Mouse (Mus musculus) neural tube, embryonic 14.5 days (tissue): ENCODE results near the gene Zfp986. TPM values are rescaled to one million over a fixed set of nuclear protein-coding genes. Genes with fewer than 3 reads are reported as not detected.
A peak's percentile ranks its signal among the peaks of the same experiment; 100 is the strongest.
"Not testable (repeated sequence)": the region's sequence is repeated elsewhere in the genome, so short reads cannot be mapped to it uniquely, and the experiment has no call there.

Experiments
- ATAC-seq: fragments of 200-750 bp; cut with Nextera tagmentation; 2 replicates; pipeline ENCODE4 v1.8.0; 2017; ENCODE audit warnings: low read depth, mild to moderate bottlenecking, moderate TSS enrichment, moderate library complexity
- H3K27ac ChIP-seq: fragments of 300-500 bp; sonication (generic); 2 replicates; pipeline ENCODE4 v1.5.1; 2014; ENCODE audit warnings: low read depth, mild to moderate bottlenecking, control low read depth, low read length, moderate library complexity, mixed read lengths
- H3K27me3 ChIP-seq: fragments of 300-500 bp; sonication (generic); 2 replicates; pipeline ENCODE4 v1.6.1; 2014; ENCODE audit warnings: low read length; ENCODE audit not compliant: control insufficient read depth, insufficient read depth
- H3K36me3 ChIP-seq: fragments of 300-500 bp; sonication (generic); 2 replicates; pipeline ENCODE4 v1.6.1; 2014; ENCODE audit warnings: low read length, mixed read lengths; ENCODE audit not compliant: control insufficient read depth, insufficient read depth
- H3K4me1 ChIP-seq: fragments of 300-500 bp; sonication (generic); 2 replicates; pipeline ENCODE4 v1.6.1; 2014; ENCODE audit warnings: low read length; ENCODE audit not compliant: control insufficient read depth, insufficient read depth
- H3K4me2 ChIP-seq: fragments of 300-500 bp; sonication (generic); 2 replicates; pipeline ENCODE4 v1.6.1; 2014; ENCODE audit warnings: mild to moderate bottlenecking, low read depth, low read length, control low read depth
- H3K4me3 ChIP-seq: fragments of 300-500 bp; sonication (generic); 2 replicates; pipeline ENCODE4 v1.5.1; 2014; ENCODE audit warnings: low read depth, low read length, control low read depth, mixed read lengths
- H3K9ac ChIP-seq: fragments of 300-500 bp; sonication (generic); replicated peaks from 2 replicates; pipeline ENCODE4 v1.6.1; 2014; ENCODE audit warnings: low read depth, mild to moderate bottlenecking, control low read depth, low read length, mixed read lengths
- H3K9me3 ChIP-seq: fragments of 300-500 bp; sonication (generic); 2 replicates; pipeline ENCODE4 v1.6.1; 2016; ENCODE audit warnings: low read length; ENCODE audit not compliant: control insufficient read depth
- WGBS: fragments of 180-500 bp; shearing (Covaris S2); extraction: QIAGEN DNeasy Blood & Tissue Kit; methylation state at CpG from one replicate; pipeline ENCODE4 v1.1.7; 2014; 5-methylcytosine and 5-hydroxymethylcytosine counted together
- polyA plus RNA-seq: library from polyadenylated mRNA; unstranded; fragments of >200 nt; fragmentation: Nextera tagmentation; extraction: Ambion mirVana; gene quantifications from 2 replicates; pipeline ENCODE4 v1.2.1, GENCODE M21; 2014

Gene Zfp986
- polyA plus RNA-seq = not detected in 2 replicates

DNA sequence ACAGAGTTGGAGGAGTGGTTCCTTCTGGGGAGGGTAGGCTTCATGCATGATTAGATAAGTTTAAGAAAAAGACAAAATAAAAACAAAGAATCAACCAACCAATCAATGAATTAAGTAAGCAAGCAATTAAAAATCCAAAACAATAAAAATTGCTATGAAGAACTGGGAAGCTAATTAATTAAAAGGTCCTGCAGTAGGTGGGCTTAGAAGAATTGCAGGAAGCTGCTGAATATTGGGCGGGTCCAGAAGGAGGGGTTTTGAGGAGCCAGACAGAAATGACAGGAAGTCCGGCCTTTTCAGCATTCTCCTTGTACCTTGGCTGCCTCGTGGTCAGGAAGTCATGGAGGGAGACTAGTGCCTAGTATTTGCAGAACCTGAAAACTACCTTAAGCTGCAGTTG, at the start of gene Zfp986:
Gene Zfp986, plus strand, starts transcription at position 301 of the 400 bp plus-strand sequence.
- ATAC-seq, H3K9ac ChIP-seq, H3K4me1 ChIP-seq, H3K36me3 ChIP-seq, H3K4me3 ChIP-seq, H3K27me3 ChIP-seq, H3K9me3 ChIP-seq, H3K4me2 ChIP-seq, H3K27ac ChIP-seq: not testable (repeated sequence)
- WGBS = 81% methylated on average over 3 of the region's 3 CpGs

DNA sequence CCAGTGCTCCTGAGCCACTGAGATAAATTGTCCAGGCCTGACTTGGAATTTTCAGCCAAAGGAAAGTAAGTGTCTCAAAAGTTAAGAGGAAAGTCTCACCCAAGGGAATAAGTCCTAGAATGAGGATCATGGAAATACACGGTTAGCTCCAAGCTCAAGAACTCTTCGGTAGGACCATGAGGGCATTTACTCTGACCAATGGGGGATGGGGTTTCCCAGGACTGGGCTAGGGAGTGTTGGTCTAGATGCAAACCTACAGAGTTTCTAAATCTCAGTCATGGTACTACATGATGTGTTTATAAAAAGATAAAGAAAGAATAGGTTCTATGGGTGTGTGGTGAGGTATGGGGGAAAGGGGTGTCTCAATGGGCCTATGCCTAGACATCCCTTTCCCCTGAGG, 48.6 kb upstream of the Zfp986 start:
- H3K4me1 ChIP-seq, ATAC-seq: not testable (repeated sequence)
- WGBS = no CpG with 5 or more reads among the region's 2 CpGs

DNA sequence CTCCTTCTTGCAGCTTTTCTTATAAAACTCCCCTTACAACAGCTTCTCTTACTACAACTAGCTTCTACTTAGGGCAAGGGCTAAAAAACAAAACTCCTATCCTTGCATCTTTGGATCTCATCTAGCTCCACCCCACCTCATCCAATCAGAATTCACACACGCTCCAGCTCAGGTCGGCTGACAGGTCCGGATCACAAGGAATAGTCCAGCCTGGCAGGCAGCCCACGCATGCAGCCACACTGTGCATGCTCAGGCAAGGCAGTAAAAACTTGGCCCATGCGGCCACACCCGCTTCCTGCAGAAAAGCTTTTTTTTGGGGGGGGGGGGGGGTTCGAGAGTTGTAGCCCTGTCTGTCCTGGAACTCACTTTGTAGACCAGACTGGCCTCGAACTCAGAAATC, 43.0 kb upstream of the Zfp986 start:
- 85% methylated on average over 3 of the region's 8 CpGs for WGBS
- not testable (repeated sequence) for H3K9me3 ChIP-seq, H3K4me3 ChIP-seq, H3K27ac ChIP-seq, H3K4me1 ChIP-seq, H3K4me2 ChIP-seq, H3K27me3 ChIP-seq, ATAC-seq, H3K9ac ChIP-seq, H3K36me3 ChIP-seq

More for the DNA sequence above, 48.6 kb upstream of the Zfp986 start:
- H3K36me3 ChIP-seq, H3K4me2 ChIP-seq, H3K9me3 ChIP-seq, H3K27ac ChIP-seq, H3K4me3 ChIP-seq, H3K9ac ChIP-seq, H3K27me3 ChIP-seq: not testable (repeated sequence)

DNA sequence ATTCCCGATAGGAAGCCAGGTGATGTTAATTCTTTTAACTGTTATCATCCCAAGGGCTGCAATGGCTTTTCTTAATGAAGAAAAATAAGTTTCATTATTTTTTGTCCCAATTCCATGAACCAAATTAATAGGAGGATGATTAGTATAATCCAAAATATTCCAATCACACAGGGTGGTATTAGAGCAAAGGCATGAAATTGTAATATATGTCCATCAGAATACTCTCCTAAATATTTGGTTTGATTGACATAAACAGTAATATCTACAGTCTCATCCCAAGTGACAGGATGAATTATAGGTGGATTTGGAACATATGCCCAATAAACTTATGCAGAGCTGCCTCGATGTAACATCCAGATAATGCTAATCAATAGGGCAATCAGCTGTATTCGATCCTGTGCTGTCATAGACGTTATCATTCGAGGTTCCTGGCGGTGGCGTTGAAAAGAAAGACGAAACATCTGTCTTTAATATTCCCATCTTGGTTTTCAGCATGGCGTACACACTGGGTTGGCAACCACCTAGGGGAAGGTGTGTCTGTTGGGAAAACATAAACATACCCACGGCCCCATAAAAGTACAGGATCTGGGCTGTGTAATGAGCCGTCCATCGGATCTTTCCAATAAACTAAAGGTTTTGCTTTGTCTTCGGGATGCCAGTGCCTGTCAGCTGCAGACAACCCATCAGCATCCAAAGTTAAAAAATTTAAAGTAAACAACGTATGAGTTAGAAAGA, 37.1 kb upstream of the Zfp986 start:
- 96% methylated on average over 1 of the region's 14 CpGs for WGBS

GRCm38 (mm10) chr4:145836300-145836862, 32.2 kb upstream of the Zfp986 start:
- ATAC-seq = peak; percentile 34; the same call in 1 of the 2 replicates
- H3K27me3 ChIP-seq, H3K36me3 ChIP-seq, H3K4me1 ChIP-seq, H3K4me3 ChIP-seq, H3K9ac ChIP-seq, H3K4me2 ChIP-seq, H3K9me3 ChIP-seq, H3K27ac ChIP-seq: not testable (repeated sequence)
- 82% methylated on average over 8 of the region's 18 CpGs for WGBS

More for the DNA sequence above, 37.1 kb upstream of the Zfp986 start:
- not testable (repeated sequence) for H3K27ac ChIP-seq, H3K9me3 ChIP-seq, H3K4me1 ChIP-seq, H3K4me3 ChIP-seq, H3K27me3 ChIP-seq, H3K36me3 ChIP-seq, H3K9ac ChIP-seq, H3K4me2 ChIP-seq
- peak; percentile 49; the same call in 1 of the 2 replicates for ATAC-seq

GRCm38 (mm10) chr4:145836863-145837440, 31.6 kb upstream of the Zfp986 start:
- not testable (repeated sequence) for H3K4me1 ChIP-seq, H3K27ac ChIP-seq, H3K4me2 ChIP-seq, H3K36me3 ChIP-seq, H3K4me3 ChIP-seq, H3K9ac ChIP-seq, H3K9me3 ChIP-seq, H3K27me3 ChIP-seq
- ATAC-seq = peak; percentile 79
- WGBS = 65% methylated on average over 47 of the region's 75 CpGs

- H3K4me2 ChIP-seq, H3K4me3 ChIP-seq, H3K4me1 ChIP-seq, H3K27me3 ChIP-seq, H3K36me3 ChIP-seq, H3K9ac ChIP-seq, H3K9me3 ChIP-seq, H3K27ac ChIP-seq: not testable (repeated sequence)
- peak; percentile 53; the same call in 1 of the 2 replicates for ATAC-seq
Measured at GRCm38 (mm10) chr4:145846793-145847192, 21.8 kb upstream of the Zfp986 start.

GRCm38 (mm10) chr4:145848183-145848890, 20.3 kb upstream of the Zfp986 start:
- H3K27ac ChIP-seq, H3K9ac ChIP-seq, H3K4me1 ChIP-seq, H3K4me2 ChIP-seq, H3K9me3 ChIP-seq, H3K36me3 ChIP-seq, H3K27me3 ChIP-seq, H3K4me3 ChIP-seq: not testable (repeated sequence)
- ATAC-seq = 0 out of 2 replicates have a peak, but pooled peaks have one; percentile 21
- 66% methylated on average over 3 of the region's 4 CpGs for WGBS

- H3K9me3 ChIP-seq, H3K4me2 ChIP-seq, H3K27me3 ChIP-seq, H3K4me3 ChIP-seq, H3K27ac ChIP-seq, H3K9ac ChIP-seq, H3K36me3 ChIP-seq, H3K4me1 ChIP-seq: not testable (repeated sequence)
- ATAC-seq = 0 out of 2 replicates have a peak, but pooled peaks have one; percentile 39
- WGBS = 68% methylated on average over 3 of the region's 3 CpGs
Measured at GRCm38 (mm10) chr4:145848891-145849214, 19.7 kb upstream of the Zfp986 start.
